Mouse (Mus musculus) hindlimb bud, embryonic 11.5 days (tissue): Measurements from ENCODE around the gene Fsd1l.

Experiments
- DNase-seq: peaks from one replicate; pipeline ENCODE4 v3.0.0-alpha.2; 2012; ENCODE audit warnings: low read depth, low spot score; ENCODE audit errors: extremely low spot score

Fsd1l gene

DNA sequence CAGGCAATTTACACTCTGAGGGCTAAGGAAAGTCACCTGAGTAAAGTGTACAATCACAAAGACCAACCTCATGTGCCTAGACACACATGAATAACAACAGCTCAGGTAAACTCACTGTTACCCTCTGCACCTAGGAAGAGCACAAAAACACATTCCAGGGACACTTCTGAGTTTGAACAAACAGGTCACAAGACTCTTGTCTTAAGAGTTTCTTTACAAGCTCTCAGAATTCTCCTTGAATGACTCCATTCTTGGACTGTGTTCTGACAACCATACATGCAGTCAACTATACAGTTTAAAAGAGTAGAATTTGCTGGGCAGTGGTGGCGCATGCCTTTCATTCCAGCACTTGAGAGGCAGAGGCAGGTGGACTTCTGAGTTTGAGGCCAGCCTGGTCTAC lies 96.8 kb downstream of the Fsd1l start:
- DNase-seq = no peak

DNA sequence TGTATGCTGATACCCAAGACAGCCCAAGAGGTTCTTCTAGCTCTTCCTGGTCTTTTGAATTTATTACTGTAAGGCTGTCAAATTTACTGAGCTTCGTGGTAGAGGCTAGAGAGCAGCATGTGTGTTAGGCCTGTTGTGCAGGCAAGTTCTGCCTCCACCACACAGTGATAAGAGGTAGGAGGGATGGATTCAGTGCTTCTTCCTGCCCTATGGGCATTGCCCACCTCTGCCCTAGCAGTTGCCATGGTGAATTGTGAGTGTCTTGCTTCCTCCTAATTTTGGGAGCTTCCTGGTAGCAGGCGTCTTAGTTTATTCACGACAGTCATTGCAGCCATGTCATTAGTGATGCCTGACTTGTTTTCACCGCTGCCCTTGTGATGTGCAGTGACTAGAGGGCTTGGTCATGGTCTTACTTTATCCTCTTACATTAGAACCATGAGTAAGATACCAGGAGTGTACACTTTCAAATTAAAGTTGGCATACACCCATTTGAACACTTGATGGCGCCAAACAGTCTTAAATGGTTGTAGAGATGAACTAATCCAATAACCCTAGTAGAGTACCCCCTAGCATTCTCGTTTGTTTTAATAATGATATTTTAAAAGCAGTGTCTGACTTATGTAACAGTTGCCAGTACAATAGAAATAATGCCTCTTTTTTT lies 107.8 kb downstream of the Fsd1l start:
- DNase-seq = peak; percentile 33

DNA sequence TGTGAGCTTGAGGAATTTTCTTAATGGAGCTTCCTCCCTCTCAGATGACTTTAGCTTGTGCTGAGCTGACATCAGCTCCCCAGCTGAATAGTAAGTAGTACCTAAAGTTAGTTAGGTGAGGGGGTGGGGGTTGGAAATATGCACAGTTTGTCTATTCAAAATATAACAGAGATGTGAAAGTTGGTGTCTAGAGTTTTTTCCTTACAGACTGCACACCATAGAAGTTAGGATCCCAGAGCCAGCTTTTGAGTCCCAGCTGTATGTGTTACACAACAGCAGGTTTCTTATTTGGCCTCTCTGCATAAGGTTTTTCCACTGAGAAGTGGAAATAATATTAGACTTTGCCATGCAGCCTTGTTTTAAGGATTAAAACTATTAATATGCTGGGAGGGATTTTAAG lies 118.6 kb downstream of the Fsd1l start:
- DNase-seq = no peak

DNA sequence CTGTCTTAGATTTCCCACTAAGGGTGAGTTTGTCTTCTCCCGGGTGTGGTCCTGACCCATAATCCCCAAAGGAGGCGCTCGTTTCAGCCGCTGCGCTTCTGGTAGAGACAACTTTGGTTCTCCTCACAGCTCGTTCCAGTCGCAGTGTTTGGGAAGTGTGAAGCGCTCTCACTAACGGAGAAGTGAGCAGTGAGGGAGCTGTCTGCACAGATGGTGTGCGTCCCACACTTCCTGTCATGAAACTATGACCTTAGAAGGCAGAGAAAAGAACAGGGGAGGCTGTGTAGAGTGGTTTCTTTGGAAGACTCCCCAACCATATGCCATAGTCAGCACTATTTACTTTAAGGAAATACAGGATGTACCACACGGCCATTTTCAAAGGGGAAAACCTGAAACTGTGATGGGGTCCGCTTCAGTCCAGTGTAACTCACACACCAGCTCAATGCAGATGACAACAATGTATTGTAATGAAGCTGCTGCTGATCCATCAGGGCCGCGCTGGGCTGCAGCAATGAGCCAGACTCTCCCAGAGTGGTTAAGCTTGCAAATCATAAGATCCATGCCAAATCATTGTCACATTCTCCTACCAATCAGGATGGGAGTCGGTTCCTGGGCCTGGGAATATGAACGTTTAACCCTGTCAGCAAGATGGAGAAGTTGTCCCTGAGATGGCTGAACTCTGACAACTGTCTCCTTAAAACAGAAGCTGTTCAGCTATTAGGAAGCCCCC lies 119.3 kb downstream of the Fsd1l start:
- DNase-seq = no peak
